ENCODE assay signal across 8 mouse cellular contexts in genomic region chr4:44981974-44982287, GRCm38 (mm10). TPM values are rescaled to one million over a fixed set of nuclear protein-coding genes. Genes with fewer than 3 reads are reported as not detected.
A peak's percentile ranks its signal among the peaks of the same experiment; 100 is the strongest.
DNase-seq lines count a peak whose midpoint lies in the region; ATAC-seq and TF ChIP-seq lines count a peak whose summit lies in the region.

No protein-coding gene starts in this region.

- peaks cover 46% of the 10 kb centered on the region for H3K36me3 ChIP-seq in erythroblast, embryonic 14.5 days (ENCODE audit: control insufficient read depth)
- peaks cover 0 to 17% of the 10 kb centered on the region in 2 experiments; a peak in 2 of 4 replicates for H3K36me3 ChIP-seq in MEL (ENCODE audit: control insufficient read depth in 1 of 2, insufficient read depth in 2 of 2, low read length in 2 of 2)
- H3K36me3 ChIP-seq in hindbrain, embryonic 16.5 days (ENCODE audit: control insufficient read depth, insufficient read depth, low read length) = no peaks in the 10 kb centered on the region
- peaks cover 31% of the 10 kb centered on the region for H3K36me3 ChIP-seq in liver, postnatal 0 days (replicated peaks; ENCODE audit: insufficient read depth, low read length)

- peak overlapping the region; percentile 84 for H3K4me2 ChIP-seq in hindbrain, embryonic 16.5 days (ENCODE audit: low read length)
- peak overlapping the region; percentile 80 for H3K4me2 ChIP-seq in liver, postnatal 0 days (ENCODE audit: low read depth, low read length)

- TF ChIP-seq RAD21 in MEL (IDR thresholded peaks at IDR 0.05; ENCODE audit: low read depth, low read length) = no peak

- H3K9me3 ChIP-seq in erythroblast, embryonic 14.5 days (ENCODE audit: control insufficient read depth, low read length) = peaks cover 1% of the 10 kb centered on the region; the same call in 1 of the 2 replicates
- H3K9me3 ChIP-seq in MEL (replicated peaks; ENCODE audit: insufficient read depth, low read length) = no peaks in the 10 kb centered on the region
- H3K9me3 ChIP-seq in hindbrain, embryonic 16.5 days (ENCODE audit: control insufficient read depth, low read length) = no peaks in the 10 kb centered on the region
- H3K9me3 ChIP-seq in liver, postnatal 0 days (ENCODE audit: low read length) = no peaks in the 10 kb centered on the region

- TF ChIP-seq CTCF in MEL (IDR thresholded peaks at IDR 0.05 in 2 of 3, conservative IDR thresholded peaks at IDR 0.05 in 1 of 3; ENCODE audit: control insufficient read depth in 1 of 3, insufficient read depth in 1 of 3, low read depth in 2 of 3, low read length in 3 of 3, poor library complexity in 1 of 3, severe bottlenecking in 1 of 3) = no peak
- no peak for TF ChIP-seq CTCF in liver, postnatal 0 days (IDR thresholded peaks at IDR 0.05; ENCODE audit: low read depth)

- peak overlapping the region; percentile 96 for H3K9ac ChIP-seq in MEL (ENCODE audit: control insufficient read depth, low read depth, low read length, poor library complexity, severe bottlenecking)
- H3K9ac ChIP-seq in hindbrain, embryonic 16.5 days (ENCODE audit: low read depth, low read length) = 0 out of 2 replicates have a peak overlapping the region, but pooled peaks have one; percentile 9
- peak overlapping the region; percentile 80 for H3K9ac ChIP-seq in liver, postnatal 0 days (replicated peaks)

- peaks cover 41% of the 10 kb centered on the region for H3K4me1 ChIP-seq in erythroblast, embryonic 14.5 days (ENCODE audit: control insufficient read depth)
- peaks cover 0 to 24% of the 10 kb centered on the region in 2 experiments; a peak in 3 of 4 replicates for H3K4me1 ChIP-seq in MEL (ENCODE audit: control insufficient read depth in 1 of 2, insufficient read depth in 2 of 2, low read length in 2 of 2)
- 0 out of 2 replicates have a peak, but pooled peaks cover 4% of the 10 kb centered on the region for H3K4me1 ChIP-seq in hindbrain, embryonic 16.5 days (ENCODE audit: control insufficient read depth, insufficient read depth, low read depth, low read length)
- H3K4me1 ChIP-seq in liver, postnatal 0 days (ENCODE audit: insufficient read depth) = peaks cover 17% of the 10 kb centered on the region

- intact Hi-C loops in left cerebral cortex, postnatal 36 days (cut with DNase I) = no loop called here

- TF ChIP-seq EP300 in MEL (IDR thresholded peaks at IDR 0.05; ENCODE audit: low read depth in 1 of 2, low read length in 2 of 2) = no peak
- no peak for TF ChIP-seq EP300 in liver, postnatal 0 days (IDR thresholded peaks at IDR 0.05; ENCODE audit: low read depth)

- 21% methylated on average over 5 of the region's 5 CpGs for WGBS in hindbrain, embryonic 16.5 days
- 36% methylated on average over 5 of the region's 5 CpGs for WGBS in liver, postnatal 0 days (ENCODE audit: insufficient replicate concordance)

- peak; percentile 19 for DNase-seq in MEL (ENCODE audit: low read depth, low spot score)
- DNase-seq in liver, postnatal 0 days = no peak
- no peak for DNase-seq in frontal cortex, postnatal 10 days (ENCODE audit: low spot score in 2 of 2)
- no peak for DNase-seq in left cerebral cortex, postnatal 36 days (ENCODE audit: low spot score in 2 of 2)
- DNase-seq in frontal cortex, adult 2 months (ENCODE audit: extremely low spot score in 1 of 2, low spot score in 1 of 2) = no peak

- no peak for ATAC-seq in erythroblast, adult 5-6 weeks (replicated peaks; ENCODE audit: low FRiP score, poor library complexity, severe bottlenecking)
- no peak for ATAC-seq in hindbrain, embryonic 16.5 days
- 0 out of 2 replicates have a peak, but pooled peaks have one; percentile 0 for ATAC-seq in liver, postnatal 0 days

- H3K79me2 ChIP-seq in MEL (ENCODE audit: control insufficient read depth, insufficient read depth, low read length, poor library complexity) = peaks cover 5% of the 10 kb centered on the region

- peak overlapping the region; percentile 84 for H3K4me3 ChIP-seq in erythroblast, embryonic 14.5 days (replicated peaks)
- peak overlapping the region; percentile 88 to 98 for H3K4me3 ChIP-seq in MEL (ENCODE audit: control insufficient read depth in 1 of 2, insufficient read depth in 1 of 2, low read depth in 2 of 2, low read length in 2 of 2)
- H3K4me3 ChIP-seq in hindbrain, embryonic 16.5 days (ENCODE audit: low read length) = peak overlapping the region; percentile 48
- peak overlapping the region; percentile 66 for H3K4me3 ChIP-seq in liver, postnatal 0 days (ENCODE audit: low read depth, low read length)

- no peak for TF ChIP-seq POLR2A in MEL (IDR thresholded peaks at IDR 0.05; ENCODE audit: control insufficient read depth in 1 of 2, insufficient read depth in 1 of 2, low read depth in 1 of 2, low read length in 2 of 2, poor library complexity in 1 of 2)

- H3K27me3 ChIP-seq in erythroblast, embryonic 14.5 days (ENCODE audit: control insufficient read depth) = no peaks in the 10 kb centered on the region
- no peaks in the 10 kb centered on the region for H3K27me3 ChIP-seq in MEL (ENCODE audit: control insufficient read depth in 1 of 2, insufficient read depth in 2 of 2, low read length in 2 of 2)
- H3K27me3 ChIP-seq in hindbrain, embryonic 16.5 days (replicated peaks; ENCODE audit: control insufficient read depth, insufficient read depth, low read length) = no peaks in the 10 kb centered on the region
- no peaks in the 10 kb centered on the region for H3K27me3 ChIP-seq in liver, postnatal 0 days (ENCODE audit: insufficient read depth, low read length)

- H3K27ac ChIP-seq in MEL (ENCODE audit: control insufficient read depth, low read depth, low read length) = peak overlapping the region; percentile 78; the same call in 1 of the 2 replicates
- no peak overlapping the region for H3K27ac ChIP-seq in hindbrain, embryonic 16.5 days (ENCODE audit: low read depth, low read length)
- H3K27ac ChIP-seq in liver, postnatal 0 days (ENCODE audit: low read depth) = peak overlapping the region; percentile 97

TF ChIP-seq in MEL, 35 proteins besides CTCF, POLR2A, EP300 and RAD21 (continues in another document):
- TF ChIP-seq ELF1 (IDR thresholded peaks at IDR 0.05; ENCODE audit: low read depth, low read length) = no peak
- no peak for TF ChIP-seq MAX (IDR thresholded peaks at IDR 0.05; ENCODE audit: low read length)
- no peak for TF ChIP-seq CHD1 (IDR thresholded peaks at IDR 0.05; ENCODE audit: low read depth, low read length)
- no peak for TF ChIP-seq MAZ (IDR thresholded peaks at IDR 0.05; ENCODE audit: low read depth, low read length)
- no peak for TF ChIP-seq SMC3 (IDR thresholded peaks at IDR 0.05; ENCODE audit: low read depth, low read length)
- TF ChIP-seq USF1 (IDR thresholded peaks at IDR 0.05; ENCODE audit: low read depth, low read length) = no peak
- TF ChIP-seq GABPA (IDR thresholded peaks at IDR 0.05; ENCODE audit: low read depth, low read length) = no peak
- no peak for TF ChIP-seq USF2 (IDR thresholded peaks at IDR 0.05; ENCODE audit: borderline replicate concordance in 1 of 2, insufficient read depth in 1 of 2, low read depth in 1 of 2, low read length in 2 of 2)
- TF ChIP-seq TBP (IDR thresholded peaks at IDR 0.05; ENCODE audit: low read depth, low read length) = no peak
- no peak for TF ChIP-seq MYB (IDR thresholded peaks at IDR 0.05; ENCODE audit: low read depth, low read length)
- no peak for TF ChIP-seq TAL1 (IDR thresholded peaks at IDR 0.05; ENCODE audit: low read length)
- TF ChIP-seq UBTF (IDR thresholded peaks at IDR 0.05; ENCODE audit: borderline replicate concordance, insufficient read depth, low read depth, low read length) = no peak
- no peak for TF ChIP-seq GATA1 (IDR thresholded peaks at IDR 0.05; ENCODE audit: low read depth, low read length)
- no peak for TF ChIP-seq RCOR1 (IDR thresholded peaks at IDR 0.05; ENCODE audit: low read depth, low read length)

RNA-seq across cellular contexts. Expression of gene Grhpr, which starts 0.7 kb away (rescaled TPM):
- 3.9 and 6.0 TPM in 2 replicates for polyA plus RNA-seq in erythroblast, embryonic 14.5 days (2012)
- 4.2 and 8.4 TPM in 2 replicates for total RNA-seq in erythroblast, adult 5-6 weeks (2015; ENCODE audit: low replicate concordance)
- 1.4 and 6.0 TPM in 2 replicates for total RNA-seq in erythroblast, adult 5-6 weeks (2017; ENCODE audit: low replicate concordance)
- total RNA-seq in MEL (2012; rRNA removed) = 27.3 and 43.0 TPM in 2 replicates
- polyA plus RNA-seq in MEL (2012; ENCODE audit: insufficient read depth in 1 of 2, insufficient read length in 2 of 2, low read depth in 1 of 2, low replicate concordance in 2 of 2, missing spikeins in 1 of 2) = 10 to 100 TPM in 1 of 2 experiments, not detected in 1; 76.4 TPM
- 33.5 and 33.7 TPM in 2 replicates for polyA plus RNA-seq in hindbrain, embryonic 16.5 days (2015; fragmentation: Nextera tagmentation; extraction: Ambion mirVana)
- 448 and 458 TPM in 2 replicates for polyA plus RNA-seq in liver, postnatal 0 days (2015; fragmentation: Nextera tagmentation; extraction: Ambion mirVana)
- 10 to 100 TPM; 23.5 to 31.0 TPM for total RNA-seq in left cerebral cortex, postnatal 36 days (2021)
- 31.4 and 31.7 TPM in 2 replicates for polyA plus RNA-seq in frontal cortex, adult 2 months (2012; rRNA removed)

RNA-seq across cellular contexts. Expression of gene Zbtb5, which starts 30.3 kb away (rescaled TPM):
- polyA plus RNA-seq in erythroblast, embryonic 14.5 days (2012) = 0.09 and 0.11 TPM in 2 replicates
- total RNA-seq in erythroblast, adult 5-6 weeks (2015; ENCODE audit: low replicate concordance) = 7.5 and 7.7 TPM in 2 replicates
- 9.4 and 10.0 TPM in 2 replicates for total RNA-seq in erythroblast, adult 5-6 weeks (2017; ENCODE audit: low replicate concordance)
- 7.8 and 9.1 TPM in 2 replicates for total RNA-seq in MEL (2012; rRNA removed)
- 10 to 100 TPM in 1 of 2 experiments, not detected in 1; 10.2 TPM for polyA plus RNA-seq in MEL (2012; ENCODE audit: insufficient read depth in 1 of 2, insufficient read length in 2 of 2, low read depth in 1 of 2, low replicate concordance in 2 of 2, missing spikeins in 1 of 2)
- polyA plus RNA-seq in hindbrain, embryonic 16.5 days (2015; fragmentation: Nextera tagmentation; extraction: Ambion mirVana) = 36.8 and 39.3 TPM in 2 replicates
- polyA plus RNA-seq in liver, postnatal 0 days (2015; fragmentation: Nextera tagmentation; extraction: Ambion mirVana) = 5.4 and 6.5 TPM in 2 replicates
- 1 to 10 TPM; 8.0 to 8.8 TPM for total RNA-seq in left cerebral cortex, postnatal 36 days (2021)
- 9.4 and 10.6 TPM in 2 replicates for polyA plus RNA-seq in frontal cortex, adult 2 months (2012; rRNA removed)

RNA-seq across cellular contexts. Expression of gene Polr1e, which starts 36.5 kb away (rescaled TPM):
- 0.02 and 0.31 TPM in 2 replicates for polyA plus RNA-seq in erythroblast, embryonic 14.5 days (2012)
- total RNA-seq in erythroblast, adult 5-6 weeks (2015; ENCODE audit: low replicate concordance) = 10.4 and 17.9 TPM in 2 replicates
- 8.1 and 9.8 TPM in 2 replicates for total RNA-seq in erythroblast, adult 5-6 weeks (2017; ENCODE audit: low replicate concordance)
- 35.4 and 40.8 TPM in 2 replicates for total RNA-seq in MEL (2012; rRNA removed)
- 10 to 100 TPM in 1 of 2 experiments, not detected in 1; 51.5 TPM for polyA plus RNA-seq in MEL (2012; ENCODE audit: insufficient read depth in 1 of 2, insufficient read length in 2 of 2, low read depth in 1 of 2, low replicate concordance in 2 of 2, missing spikeins in 1 of 2)
- 26.8 and 31.5 TPM in 2 replicates for polyA plus RNA-seq in hindbrain, embryonic 16.5 days (2015; fragmentation: Nextera tagmentation; extraction: Ambion mirVana)
- polyA plus RNA-seq in liver, postnatal 0 days (2015; fragmentation: Nextera tagmentation; extraction: Ambion mirVana) = 8.7 and 11.0 TPM in 2 replicates
- 10 to 100 TPM; 10.9 to 13.5 TPM for total RNA-seq in left cerebral cortex, postnatal 36 days (2021)
- 12.6 and 13.6 TPM in 2 replicates for polyA plus RNA-seq in frontal cortex, adult 2 months (2012; rRNA removed)

Comparison
In these comparisons a context has a peak if more than half of its experiments do, and no peak if none do; other contexts are left out.
1. H3K9ac ChIP-seq: peak in every context shown above with its lines; median percentile 96 in MEL; 80 in liver, postnatal 0 days; 9 in hindbrain, embryonic 16.5 days.